Mouse (Mus musculus): ENCODE results near the gene Mlc1.

Gene Mlc1

DNA sequence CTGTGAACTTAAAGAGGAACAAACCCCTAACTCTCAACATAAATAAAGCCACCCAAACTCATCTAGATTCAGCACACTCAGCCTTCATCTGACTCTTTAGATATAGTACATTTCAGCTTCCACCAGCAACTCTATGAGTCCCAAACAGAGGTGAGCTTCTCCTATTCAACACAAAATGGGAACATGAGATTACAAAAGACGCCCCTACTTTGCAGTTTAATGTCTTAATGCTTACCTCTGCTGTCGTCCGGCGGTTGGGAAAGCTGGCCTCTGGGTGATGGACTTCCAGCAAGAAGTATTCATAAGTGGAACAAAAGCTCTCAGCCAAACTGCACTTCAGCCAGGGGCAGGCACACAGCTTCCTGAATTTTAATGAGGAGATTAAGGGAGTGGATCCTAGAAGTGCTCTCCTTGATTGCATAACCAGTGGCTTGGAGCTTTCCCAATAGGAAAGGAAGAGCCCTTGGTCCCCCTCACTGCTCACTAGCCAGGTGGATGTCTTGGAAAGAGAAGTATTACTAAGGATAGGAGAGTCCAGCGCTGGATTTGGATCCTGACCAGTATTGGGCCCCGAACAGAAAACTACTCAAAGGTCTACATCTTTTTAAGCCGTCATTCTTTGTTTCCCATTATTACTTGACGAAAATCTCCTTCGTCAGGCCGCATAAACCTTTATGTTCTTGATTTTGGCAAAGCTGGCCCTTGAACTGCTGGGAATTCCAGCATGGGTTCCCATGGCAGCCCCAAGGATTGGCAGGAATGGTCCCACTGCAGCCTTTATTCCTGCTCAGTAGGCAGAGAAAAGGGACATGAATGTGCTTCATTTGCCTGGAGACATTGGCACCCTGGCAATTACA is at the start of gene Mlc1:
Gene Mlc1 (minus strand): TSS at position 727 of the 857 bp plus-strand sequence.
- no peak for DNase-seq (ENCODE audit: low read depth, low spot score)

DNA sequence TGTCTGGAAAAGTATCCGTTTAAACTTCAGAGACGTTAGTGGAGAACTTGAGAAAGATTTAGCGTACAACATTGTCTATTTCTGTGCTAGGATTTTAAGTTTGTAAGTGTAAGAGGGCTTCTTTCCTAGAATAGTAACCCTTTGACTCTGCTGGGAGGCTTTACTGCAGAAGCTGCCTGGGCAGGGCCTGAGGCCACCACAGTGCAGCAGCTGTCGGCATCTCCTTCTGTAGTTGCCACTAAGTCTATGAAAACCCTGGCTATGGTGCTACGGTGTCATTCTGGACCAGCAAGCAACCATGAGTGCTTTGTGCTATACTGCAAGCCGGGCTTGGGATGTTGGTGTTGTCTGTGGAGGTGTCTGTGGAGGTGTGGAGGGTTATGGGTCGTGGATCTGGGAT is 41.7 kb upstream of the Mlc1 start:
- DNase-seq (ENCODE audit: low read depth, low spot score) = no peak

DNA sequence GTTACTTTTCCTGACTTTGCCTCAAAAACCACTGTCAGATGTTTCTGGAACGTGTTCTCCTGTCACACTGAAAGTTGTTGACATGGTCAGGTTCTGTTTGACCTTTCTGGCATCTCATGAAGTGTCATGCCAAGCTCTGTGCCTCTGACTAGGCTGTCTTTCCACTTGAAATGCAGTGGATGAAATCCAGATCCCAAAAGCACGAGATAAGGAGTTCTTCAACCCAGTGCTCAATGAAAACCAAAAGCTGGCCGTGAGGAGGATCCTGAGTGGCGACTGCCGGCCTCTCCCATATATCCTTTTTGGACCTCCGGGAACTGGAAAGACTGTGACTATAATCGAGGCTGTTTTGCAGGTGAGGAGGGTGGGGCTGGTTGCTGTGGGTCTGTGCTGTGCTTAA is 41.3 kb upstream of the Mlc1 start:
- no peak for DNase-seq (ENCODE audit: low read depth, low spot score)

- no peak for DNase-seq (ENCODE audit: low read depth, low spot score)
Measured at GRCm38 (mm10) chr15:89016722-89017121, 37.9 kb upstream of the Mlc1 start.

GRCm38 (mm10) chr15:89007781-89008180 is 29.0 kb upstream of the Mlc1 start:
- no peak for DNase-seq (ENCODE audit: low read depth, low spot score)

DNA sequence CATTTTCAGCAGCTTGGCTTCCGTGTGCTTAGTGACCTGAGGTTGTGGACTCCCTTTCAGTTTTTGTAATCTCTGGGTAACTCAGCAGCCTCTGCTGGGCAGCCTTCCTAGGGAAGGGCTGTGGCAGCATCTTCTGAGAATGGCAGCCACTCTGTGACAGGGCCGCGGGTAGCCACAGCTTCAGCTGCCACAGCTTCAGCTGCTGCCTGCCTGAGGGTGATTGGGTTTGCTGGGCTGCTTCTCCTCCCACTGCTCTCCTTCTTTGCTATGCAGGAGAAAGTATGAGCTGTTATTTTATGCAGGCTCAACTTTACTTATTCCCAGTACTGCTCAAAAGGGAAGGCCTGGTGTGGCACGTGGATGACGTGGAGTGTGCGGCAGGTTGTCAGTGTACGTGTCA is 28.2 kb upstream of the Mlc1 start:
- DNase-seq (ENCODE audit: low read depth, low spot score) = no peak

- no peak for DNase-seq (ENCODE audit: low read depth, low spot score)
Measured at GRCm38 (mm10) chr15:89001245-89001644, 22.4 kb upstream of the Mlc1 start.

GRCm38 (mm10) chr15:89000367-89000766 is 21.6 kb upstream of the Mlc1 start:
- no peak for DNase-seq (ENCODE audit: low read depth, low spot score)

DNA sequence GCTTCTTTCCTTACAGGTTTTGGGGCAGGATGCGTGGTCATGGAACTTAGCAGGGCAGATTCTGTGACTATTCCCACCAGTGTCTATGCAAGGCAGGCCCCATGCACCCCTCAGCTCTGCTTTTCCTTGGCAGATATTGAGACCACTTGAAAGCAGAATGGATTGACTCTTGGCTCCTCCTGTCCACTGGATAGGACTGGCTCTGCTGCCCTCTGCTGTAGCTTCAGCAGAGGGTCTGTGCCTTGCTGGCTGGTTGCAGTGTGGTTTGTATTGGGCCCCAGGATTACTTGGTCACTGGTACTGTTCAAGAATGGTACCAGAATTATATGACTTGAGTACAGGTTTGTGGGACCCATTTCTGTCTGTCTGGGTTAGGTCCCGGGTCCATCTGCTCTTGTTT is 20.3 kb upstream of the Mlc1 start:
- no peak for DNase-seq (ENCODE audit: low read depth, low spot score)

DNA sequence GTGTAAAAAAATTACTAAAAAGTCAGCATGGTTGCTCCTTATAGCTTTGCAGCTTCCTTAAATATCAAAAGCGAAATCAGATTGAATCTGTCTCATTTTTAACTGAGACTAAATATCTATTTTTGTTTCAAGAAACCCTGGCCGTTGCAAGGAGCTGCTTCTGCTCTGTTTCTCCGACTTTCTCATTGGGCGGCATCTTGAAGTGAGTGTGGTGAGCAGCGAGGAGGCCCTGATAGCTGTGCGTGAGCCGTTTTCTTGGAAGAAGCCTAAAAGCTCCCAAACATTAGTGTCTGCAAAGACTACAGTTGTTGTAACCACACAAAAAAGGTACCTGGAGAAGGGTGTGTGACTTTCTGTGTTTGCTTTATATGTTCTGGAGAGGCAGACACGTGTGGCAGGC is 19.8 kb upstream of the Mlc1 start:
- no peak for DNase-seq (ENCODE audit: low read depth, low spot score)

- DNase-seq (ENCODE audit: low read depth, low spot score) = no peak
Measured at GRCm38 (mm10) chr15:88989236-88989635, 10.4 kb upstream of the Mlc1 start.

GRCm38 (mm10) chr15:88982534-88983079 is 3.8 kb upstream of the Mlc1 start, which contains the start of gene Mov10l1:
Gene Mov10l1, plus strand, starts transcription at chr15:88982909.
- peak; percentile 82 for DNase-seq (ENCODE audit: low read depth, low spot score)

DNA sequence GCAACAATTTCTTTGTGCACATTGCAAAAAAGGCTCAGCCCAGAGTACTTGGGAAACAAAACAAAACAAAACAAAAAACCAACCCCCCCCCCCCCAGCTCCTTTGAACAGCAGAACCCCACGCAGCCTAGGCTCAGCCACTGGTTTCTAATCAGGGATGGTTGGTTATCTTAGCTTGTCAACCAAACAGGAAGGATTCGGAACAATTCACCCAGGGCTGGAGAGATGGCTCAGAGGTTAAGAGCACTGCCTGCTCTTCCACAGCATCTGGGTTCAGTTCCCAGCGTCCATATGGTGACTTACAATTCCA is 285 bp upstream of the Mlc1 start:
- DNase-seq (ENCODE audit: low read depth, low spot score) = no peak

DNA sequence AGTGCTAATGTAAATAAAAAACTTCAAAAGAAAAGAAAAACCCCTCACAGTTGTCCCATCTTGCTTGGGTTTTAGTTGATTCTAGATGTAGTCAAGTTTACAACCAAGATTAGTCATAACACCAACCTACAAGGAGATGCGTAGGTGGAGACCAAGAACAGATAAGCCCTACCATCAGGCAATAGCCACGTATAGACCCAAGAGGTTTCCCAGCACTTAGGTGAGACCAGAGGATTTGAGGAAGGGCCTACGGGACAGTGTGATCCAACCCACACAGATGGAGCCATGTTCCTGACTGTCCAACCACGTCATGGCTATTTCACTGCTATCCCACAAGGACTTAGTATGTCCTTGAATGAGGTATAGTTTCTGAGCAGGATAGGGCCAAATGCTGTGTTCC is 6.5 kb downstream of the Mlc1 start:
- no peak for DNase-seq (ENCODE audit: low read depth, low spot score)

GRCm38 (mm10) chr15:88964070-88964578 is 14.7 kb downstream of the Mlc1 start:
- no peak for DNase-seq (ENCODE audit: low read depth, low spot score)

DNA sequence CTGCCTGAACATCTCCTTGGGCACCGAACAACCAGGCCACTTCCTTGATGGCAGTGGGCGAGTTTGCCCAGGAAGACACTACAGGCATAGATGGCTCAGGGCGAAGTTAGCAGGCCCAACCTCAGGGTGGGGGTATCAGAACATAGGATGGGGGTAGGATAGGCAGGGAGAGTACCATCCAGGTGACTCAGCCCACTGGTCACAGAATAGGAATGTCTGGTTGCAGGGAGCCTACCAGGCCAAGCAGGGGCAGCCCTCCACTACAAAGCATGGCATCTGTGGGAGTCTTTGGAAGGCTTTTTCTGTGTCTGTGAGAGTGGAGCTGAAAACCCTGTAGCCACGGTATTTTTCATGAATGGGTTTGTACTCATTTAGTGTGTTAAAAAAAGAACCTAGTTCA is 21.3 kb downstream of the Mlc1 start:
- DNase-seq (ENCODE audit: low read depth, low spot score) = no peak

DNA sequence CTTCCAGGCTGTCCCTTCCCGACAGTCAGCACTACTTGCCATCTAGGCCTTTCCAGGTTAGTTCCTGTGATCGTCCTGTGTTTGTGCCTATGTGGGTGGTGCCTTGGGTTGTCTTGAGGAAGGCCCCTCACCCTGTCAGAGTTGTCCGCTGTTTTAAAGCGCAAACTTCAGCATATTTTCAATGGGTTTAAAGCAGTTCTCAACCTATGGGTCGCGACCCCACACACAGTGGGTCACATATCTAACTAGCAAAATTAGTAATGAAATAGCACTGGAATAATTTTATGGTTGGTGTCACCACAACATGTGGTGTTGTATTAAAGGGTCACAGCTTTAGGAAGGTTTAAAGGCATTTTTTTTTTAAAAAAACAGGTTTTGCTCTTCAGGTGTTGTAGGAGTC is 23.5 kb downstream of the Mlc1 start:
- DNase-seq (ENCODE audit: low read depth, low spot score) = no peak

GRCm38 (mm10) chr15:88954368-88955072 is 24.3 kb downstream of the Mlc1 start, which contains the start of gene Ttll8:
Gene Ttll8, minus strand, starts transcription at chr15:88954418.
- no peak for DNase-seq (ENCODE audit: low read depth, low spot score)

DNA sequence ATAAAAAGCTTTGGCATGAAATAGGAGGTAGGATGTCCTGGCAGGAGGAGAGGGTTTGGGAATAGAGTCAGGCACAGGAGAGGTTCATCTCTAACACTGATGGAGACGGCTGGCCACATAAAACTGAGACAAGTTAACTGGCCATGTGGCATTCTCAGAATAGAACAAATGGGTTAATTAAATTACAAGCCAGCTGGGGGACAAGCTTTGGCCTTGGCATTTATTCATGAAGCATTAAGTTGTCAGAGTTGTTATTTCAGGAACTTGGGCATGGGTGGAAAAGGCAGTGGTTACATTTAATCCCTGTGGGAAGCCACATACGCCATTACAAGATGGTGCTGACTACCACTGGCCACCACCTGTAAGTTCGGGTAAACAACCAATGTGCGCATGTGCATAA is 27.6 kb downstream of the Mlc1 start:
- no peak for DNase-seq (ENCODE audit: low read depth, low spot score)

DNA sequence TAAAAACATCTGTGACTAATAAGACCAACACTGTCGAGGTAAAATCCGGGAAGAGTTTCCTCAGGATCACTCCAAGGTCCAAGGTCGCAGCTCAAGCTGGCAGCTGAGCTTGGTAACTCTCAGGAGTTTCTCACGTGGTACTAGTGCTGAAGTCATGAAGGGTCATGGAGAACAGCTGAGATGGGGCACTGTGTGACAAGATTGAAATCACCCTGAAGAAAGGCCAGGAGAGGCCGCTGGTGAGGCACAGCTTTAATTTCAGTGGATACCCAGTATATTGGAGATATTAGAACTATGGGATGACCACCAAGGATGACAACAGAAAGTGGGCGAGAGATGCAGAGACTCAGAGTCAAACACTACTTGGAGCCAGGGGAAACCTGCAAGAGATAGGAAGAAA is 32.0 kb downstream of the Mlc1 start:
- DNase-seq (ENCODE audit: low read depth, low spot score) = no peak

GRCm38 (mm10) chr15:88943896-88944551 is 34.8 kb downstream of the Mlc1 start:
- DNase-seq (ENCODE audit: low read depth, low spot score) = no peak

DNA sequence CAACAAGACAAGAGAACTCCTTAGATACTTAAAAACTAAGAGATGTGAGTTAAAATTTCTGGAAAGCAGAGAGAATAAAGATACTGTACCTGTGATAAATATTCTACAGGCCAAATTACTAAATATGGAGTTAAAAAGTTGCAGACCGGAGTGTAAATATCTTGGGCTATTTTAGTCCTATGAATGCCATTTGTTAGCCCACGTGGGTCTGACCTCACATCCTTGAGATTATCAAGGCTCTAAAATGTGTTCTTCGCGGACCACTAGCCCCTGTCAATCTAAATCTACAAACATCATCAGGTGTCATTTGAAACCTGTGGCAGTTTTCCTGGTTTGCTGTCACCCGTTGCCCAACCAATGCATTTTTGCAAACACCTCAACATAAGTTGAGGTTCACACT is 36.0 kb downstream of the Mlc1 start:
- no peak for DNase-seq (ENCODE audit: low read depth, low spot score)

All from ES-CJ7 (cell line).